Mouse (Mus musculus): ENCODE results near the gene Plekhg1.

DNA sequence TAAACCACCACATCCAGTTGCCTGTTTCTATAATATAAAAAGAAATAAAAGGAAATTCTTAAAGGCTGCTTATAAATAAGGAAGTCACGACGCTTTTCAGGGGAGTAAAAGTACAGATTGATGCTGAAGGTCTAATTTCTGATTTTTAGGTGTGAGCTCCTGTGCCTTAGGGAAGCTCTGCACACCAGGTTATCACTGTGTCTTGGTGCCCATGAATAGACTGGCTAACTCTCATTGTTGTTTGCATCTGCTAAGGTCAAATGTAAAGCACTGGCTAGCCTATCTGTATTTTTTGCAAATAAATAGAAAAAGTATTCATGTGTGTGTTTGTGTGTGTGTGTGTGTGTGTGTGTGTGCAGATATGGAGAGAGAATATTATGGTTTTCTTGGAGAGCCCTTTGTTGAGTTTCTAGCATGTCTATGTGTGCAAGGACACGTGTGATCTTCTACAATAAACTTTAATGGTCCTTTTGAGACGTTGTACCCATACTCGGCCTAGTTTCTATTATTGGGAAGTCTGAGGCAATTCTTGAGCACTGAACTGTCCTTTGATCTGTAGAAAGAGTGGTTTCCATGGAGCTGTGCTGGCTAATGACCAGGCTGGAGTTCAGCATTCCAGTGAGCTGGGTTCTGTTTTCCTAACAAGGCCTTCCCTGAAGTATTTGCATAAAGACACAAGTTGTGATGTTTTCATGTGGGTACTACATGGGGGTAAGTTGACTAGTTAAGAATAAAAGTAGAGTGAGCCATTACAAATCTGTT, 79.0 kb downstream of the Plekhg1 start:
- no peak for TF ChIP-seq CTCF (IDR thresholded peaks at IDR 0.05; ENCODE audit: borderline replicate concordance, control insufficient read depth, extremely low read depth, insufficient read depth, low read length, poor library complexity)
- no peak for TF ChIP-seq POLR2A (IDR thresholded peaks at IDR 0.05; ENCODE audit: control insufficient read depth, extremely low read depth, insufficient read depth, low read length, poor library complexity)

Data from thymus, adult 2 months (tissue).